Mouse (Mus musculus) gastrocnemius, postnatal 14 days (tissue): ENCODE measurements around the gene Tmem114. TPM values are rescaled to one million over a fixed set of nuclear protein-coding genes. Genes with fewer than 3 reads are reported as not detected.
A peak's percentile ranks its signal among the peaks of the same experiment; 100 is the strongest.

Experiments
- DNase-seq: peaks from one replicate; pipeline ENCODE4 v3.0.0; 2021; ENCODE audit warnings: mixed read lengths
- intact Hi-C: fragments of 180-260 bp; cut with DNase I; formaldehyde crosslinking; loops from one replicate; pipeline ENCODE4 v1.15.1; 2025; ENCODE audit warnings: low total_unique reads
- long read RNA-seq, 2 experiments: library from polyadenylated mRNA; stranded (forward); transcript quantifications; one replicate each; pipeline ENCODE4 v2.0.0; 2021
- total RNA-seq, 2 experiments: library from RNA; stranded (reverse); gene quantifications; 2 replicates each; pipeline ENCODE4 v1.2.3; 2021

Tmem114 gene
- not detected for total RNA-seq
- long read RNA-seq, experiment 1, result 0 reads
- long read RNA-seq, experiment 2, result 0 reads

- DNase-seq, result peak; percentile 37
- intact Hi-C loops, result no loop called here
Measured at GRCm38 (mm10) chr16:8424971-8425330, at the start of gene Tmem114. TSS of gene Tmem114 (minus strand) at chr16:8425136.

- DNase-seq, result peak; percentile 88
- intact Hi-C loops, result no loop called here
Measured at GRCm38 (mm10) chr16:8470603-8471481, 45.9 kb upstream of the Tmem114 start, which contains the start of gene Mettl22. TSS of gene Mettl22 (plus strand) at chr16:8470788.

- intact Hi-C loops, result no loop called here
- no peak for DNase-seq
Measured at GRCm38 (mm10) chr16:8470132-8470531, 45.2 kb upstream of the Tmem114 start.

DNA sequence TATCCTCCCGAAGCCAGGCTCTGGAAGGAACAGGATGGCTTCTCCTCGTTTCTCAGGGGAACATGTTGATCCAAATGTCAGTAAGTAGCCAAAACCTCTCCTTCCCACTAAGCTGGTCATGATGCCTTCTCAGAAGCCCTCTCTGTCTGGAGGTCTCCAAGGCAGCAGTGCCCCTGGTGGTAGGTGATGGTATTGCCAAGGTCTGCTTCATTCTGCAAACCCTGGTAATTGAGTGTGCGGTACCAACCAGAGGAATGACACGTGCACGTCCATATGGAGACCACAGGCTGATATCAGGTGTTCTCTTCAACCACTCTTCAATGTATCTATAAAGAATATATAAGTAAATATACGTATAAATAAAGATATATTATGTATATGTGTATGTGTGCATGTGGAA lies 34.2 kb upstream of the Tmem114 start:
- peak; percentile 39 for DNase-seq
- intact Hi-C loops, result no loop called here

GRCm38 (mm10) chr16:8458391-8458790 lies 33.5 kb upstream of the Tmem114 start:
- intact Hi-C loops, result no loop called here
- DNase-seq, result no peak

DNA sequence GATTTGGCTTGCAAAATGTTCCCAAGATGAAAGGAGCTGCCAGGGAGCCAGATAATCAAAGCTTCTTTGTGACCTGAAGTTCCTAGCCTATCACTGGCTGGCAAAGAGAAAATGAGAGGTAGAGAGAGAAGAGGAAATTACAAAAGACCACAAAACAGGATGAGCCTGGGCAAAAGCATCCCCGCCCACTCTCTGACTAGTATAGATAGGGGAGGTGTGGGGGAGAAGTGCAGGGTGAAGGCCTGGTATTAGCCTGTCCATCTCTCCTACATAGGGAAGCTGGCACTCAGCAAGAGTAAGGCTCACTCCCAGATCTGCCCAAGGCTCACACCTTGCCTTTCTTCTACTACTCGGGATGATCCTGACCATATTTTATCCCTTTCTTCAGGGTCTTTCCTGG lies 30.3 kb upstream of the Tmem114 start:
- intact Hi-C loops, result no loop called here
- DNase-seq, result no peak

- no peak for DNase-seq
- intact Hi-C loops, result no loop called here
Measured at GRCm38 (mm10) chr16:8453301-8453700, 28.4 kb upstream of the Tmem114 start.

DNA sequence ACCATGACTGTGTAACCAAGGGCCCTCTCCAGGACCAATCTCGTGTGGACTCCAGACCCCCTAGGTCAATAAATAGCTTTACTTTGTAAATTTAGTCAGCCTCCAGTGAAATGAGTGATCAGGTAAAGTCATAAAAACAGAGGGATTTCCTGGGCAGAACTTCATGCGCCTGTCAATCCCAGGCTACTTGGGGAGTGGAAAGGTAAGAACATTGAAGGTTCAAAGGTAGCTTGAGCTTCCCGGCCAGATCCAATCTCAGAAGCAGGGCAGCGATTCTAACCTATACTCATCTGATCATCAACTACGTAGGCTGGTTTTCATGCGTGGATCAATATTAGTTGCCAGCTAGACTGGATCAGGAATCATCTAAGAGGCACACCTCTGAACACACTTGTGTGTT lies 21.3 kb upstream of the Tmem114 start:
- no peak for DNase-seq
- intact Hi-C loops, result no loop called here

GRCm38 (mm10) chr16:8444911-8445310 lies 20.0 kb upstream of the Tmem114 start:
- no peak for DNase-seq
- intact Hi-C loops, result no loop called here

- intact Hi-C loops, result no loop called here
- no peak for DNase-seq
Measured at GRCm38 (mm10) chr16:8432616-8433015, 7.7 kb upstream of the Tmem114 start.

DNA sequence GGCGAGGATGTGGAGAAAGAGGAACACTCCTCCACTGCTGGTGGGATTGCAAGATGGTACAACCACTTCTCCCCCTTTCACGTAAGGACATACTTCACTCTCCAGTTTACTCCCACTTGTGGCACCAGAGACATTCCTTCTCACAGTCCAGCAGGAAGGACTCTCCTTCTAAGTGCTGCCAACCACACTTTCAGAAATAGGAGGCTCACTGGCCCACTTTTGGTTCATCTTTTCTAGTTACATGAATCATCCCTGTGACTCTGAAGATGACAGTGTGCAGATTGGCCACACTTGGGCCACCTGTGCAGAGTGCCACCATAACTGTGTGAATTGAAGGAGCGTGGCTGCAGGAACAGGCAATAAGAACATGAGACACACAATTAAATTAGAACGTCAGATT lies 4.6 kb upstream of the Tmem114 start:
- intact Hi-C loops, result no loop called here
- DNase-seq, result no peak

DNA sequence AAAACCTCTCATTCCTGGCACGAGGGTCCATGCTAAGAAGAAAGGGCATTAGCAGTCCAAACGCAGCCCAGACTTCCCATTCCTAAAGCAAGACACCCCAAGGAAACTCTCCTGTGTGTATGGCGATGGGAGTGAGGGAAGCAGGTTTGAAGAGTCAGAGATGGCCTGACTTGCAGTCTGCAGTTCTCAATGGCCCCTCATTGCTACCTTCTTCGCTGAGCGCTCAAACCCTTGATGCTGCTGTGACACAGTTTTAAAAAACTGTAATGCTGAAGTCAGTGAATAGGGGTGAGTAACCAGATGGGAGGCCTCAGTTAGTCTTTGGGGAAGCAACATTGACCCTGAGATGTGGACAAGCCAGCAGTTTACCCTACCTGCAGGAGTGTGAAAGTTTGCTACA lies 800 bp upstream of the Tmem114 start:
- no peak for DNase-seq
- intact Hi-C loops, result no loop called here

DNA sequence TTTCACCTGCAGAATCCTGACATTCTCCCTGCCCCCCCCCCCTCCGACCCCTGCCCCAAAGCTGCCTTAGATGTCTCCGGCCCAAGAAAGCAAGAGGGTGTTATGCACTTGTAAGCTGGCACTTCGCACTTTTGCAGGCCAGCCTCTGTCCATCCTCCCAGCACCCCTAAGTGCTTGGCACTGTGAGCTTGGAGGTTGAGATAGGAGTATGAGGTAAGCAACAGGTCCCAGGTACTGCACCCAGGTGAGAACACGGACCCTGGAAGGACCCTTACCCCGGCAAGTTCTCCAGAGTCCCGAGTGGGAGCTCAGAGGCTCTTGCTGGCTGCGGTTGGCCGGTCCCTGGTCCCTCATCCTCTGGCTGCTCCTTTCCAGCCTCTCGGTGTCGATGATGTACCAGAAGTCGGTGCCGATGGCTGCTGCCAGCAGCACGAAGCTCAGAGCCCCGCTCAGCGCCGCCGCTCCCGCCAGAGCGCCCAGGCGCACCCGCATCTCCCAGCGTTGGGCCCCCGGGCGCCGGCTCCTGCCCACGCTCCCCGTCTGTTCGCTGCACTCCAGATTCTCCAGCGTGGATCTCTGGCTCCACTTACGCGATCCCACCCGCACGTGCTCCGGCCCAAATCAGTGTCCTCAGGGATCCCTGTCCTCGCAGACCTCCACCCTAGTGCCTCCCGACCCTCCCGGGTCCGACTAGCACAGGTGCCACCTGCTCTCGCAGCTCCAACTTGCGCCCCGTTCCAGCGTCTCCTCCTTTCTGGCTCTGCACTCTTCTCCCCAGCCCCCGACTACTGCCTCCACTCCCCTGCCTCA lies 570 bp downstream of the Tmem114 start:
- DNase-seq, result no peak
- intact Hi-C loops, result no loop called here

- DNase-seq, result no peak
- intact Hi-C loops, result no loop called here
Measured at GRCm38 (mm10) chr16:8423626-8424114, 1.3 kb downstream of the Tmem114 start.

GRCm38 (mm10) chr16:8420842-8421241 lies 4.1 kb downstream of the Tmem114 start:
- intact Hi-C loops, result no loop called here
- no peak for DNase-seq

GRCm38 (mm10) chr16:8420381-8420780 lies 4.6 kb downstream of the Tmem114 start:
- no peak for DNase-seq

DNA sequence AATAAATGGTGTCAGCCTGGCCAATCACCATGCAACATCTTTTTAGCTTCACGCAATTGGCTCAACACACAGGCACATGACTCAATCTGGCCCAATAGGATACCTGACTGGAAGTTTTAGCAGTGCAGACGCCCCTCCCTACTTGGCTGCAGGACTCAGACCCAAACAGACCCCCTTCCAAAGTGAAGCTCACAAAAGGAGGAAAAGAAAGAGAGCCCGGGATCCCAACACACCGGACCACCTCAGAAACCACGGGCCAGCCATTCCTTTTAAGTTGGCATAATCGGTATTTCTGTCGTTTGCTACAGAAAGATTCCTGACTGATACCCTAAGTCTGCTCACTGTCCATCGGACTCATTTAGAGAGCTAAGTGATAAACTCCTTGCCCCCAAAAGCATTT lies 5.3 kb downstream of the Tmem114 start:
- intact Hi-C loops, result no loop called here
- DNase-seq, result no peak

More at GRCm38 (mm10) chr16:8420381-8420780, 4.6 kb downstream of the Tmem114 start:
- intact Hi-C loops, result no loop called here

- no peak for DNase-seq
- intact Hi-C loops, result no loop called here
Measured at GRCm38 (mm10) chr16:8418126-8418525, 6.8 kb downstream of the Tmem114 start.

DNA sequence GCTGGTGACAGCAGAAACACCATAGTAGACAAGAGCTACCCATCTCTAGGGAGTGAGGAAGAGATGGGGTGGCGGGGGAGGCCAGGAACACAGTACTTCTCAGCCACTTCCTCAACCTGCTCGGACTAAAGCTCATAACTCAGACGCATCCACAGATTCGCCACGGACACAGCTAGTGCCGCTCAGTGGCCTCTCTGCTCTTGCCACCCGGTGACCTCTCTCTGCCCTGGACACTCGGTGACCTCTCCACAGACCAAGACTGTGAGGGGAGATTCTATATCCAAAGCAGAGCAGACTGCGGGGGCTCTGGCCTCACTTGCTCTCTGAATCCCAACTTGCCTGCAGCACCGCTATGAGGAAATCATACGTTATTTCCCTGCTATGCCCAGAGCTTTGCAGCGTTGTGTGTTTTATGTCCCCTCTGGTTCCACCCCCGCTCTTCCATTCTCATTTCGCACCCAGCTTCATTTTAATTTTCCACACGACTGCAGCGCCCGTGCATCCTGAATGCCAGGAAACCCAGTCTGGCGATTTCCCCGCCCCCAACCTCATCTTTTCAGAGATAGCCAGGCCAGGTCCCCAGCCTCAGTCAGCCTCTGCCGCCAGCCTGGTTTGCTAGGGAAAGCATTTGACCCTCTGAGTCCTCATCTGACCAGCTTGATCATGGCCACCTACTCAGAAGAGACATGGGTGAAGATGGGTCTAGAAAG lies 7.8 kb downstream of the Tmem114 start:
- intact Hi-C loops, result no loop called here
- no peak for DNase-seq

GRCm38 (mm10) chr16:8415996-8416395 lies 8.9 kb downstream of the Tmem114 start:
- DNase-seq, result no peak
- intact Hi-C loops, result no loop called here
